Mouse (Mus musculus) thymus, adult 2 months (tissue): ENCODE measurements around the gene Psmb5. TPM values are rescaled to one million over a fixed set of nuclear protein-coding genes. Genes with fewer than 3 reads are reported as not detected.

Source experiments
- DNase-seq: peaks from one replicate; pipeline ENCODE4 v3.0.0; 2021
- H3K27ac ChIP-seq: fragments of 200-500 bp; 2 replicates; pipeline ENCODE4 v1.5.1; 2012; ENCODE audit warnings: low read length, control low read depth; ENCODE audit not compliant: control insufficient read depth, insufficient read depth
- H3K27me3 ChIP-seq: fragments of 200-500 bp; 2 replicates; pipeline ENCODE4 v1.6.1; 2012; ENCODE audit warnings: mild to moderate bottlenecking, low read length, moderate library complexity, mixed read lengths; ENCODE audit not compliant: control insufficient read depth, insufficient read depth
- H3K36me3 ChIP-seq: fragments of 200-500 bp; 2 replicates; pipeline ENCODE4 v1.6.1; 2012; ENCODE audit warnings: mild to moderate bottlenecking, low read length, moderate library complexity; ENCODE audit not compliant: control insufficient read depth, insufficient read depth
- H3K4me1 ChIP-seq: fragments of 200-500 bp; replicated peaks from 2 replicates; pipeline ENCODE4 v1.6.1; 2012; ENCODE audit warnings: low read length; ENCODE audit not compliant: control insufficient read depth, insufficient read depth
- H3K4me3 ChIP-seq: fragments of 200-500 bp; 2 replicates; pipeline ENCODE4 v1.5.1; 2012; ENCODE audit warnings: mild to moderate bottlenecking, low read length, control low read depth, moderate library complexity; ENCODE audit not compliant: control insufficient read depth, insufficient read depth
- CTCF ChIP-seq: fragments of 200-500 bp; IDR thresholded peaks from 2 replicates; pipeline ENCODE4 v1.5.1; 2012; ENCODE audit warnings: mild to moderate bottlenecking, control low read depth, low read length, moderate library complexity, borderline replicate concordance; ENCODE audit not compliant: control insufficient read depth, poor library complexity, insufficient read depth; ENCODE audit errors: extremely low read depth
- POLR2A ChIP-seq: fragments of 200-500 bp; IDR thresholded peaks from 2 replicates; pipeline ENCODE4 v1.6.1; 2012; ENCODE audit warnings: mild to moderate bottlenecking, low read length, control low read depth, moderate library complexity; ENCODE audit not compliant: control insufficient read depth, poor library complexity, insufficient read depth; ENCODE audit errors: extremely low read depth
- WGBS: fragments of 180-500 bp; shearing (Covaris S2); methylation state at CpG from one replicate; pipeline ENCODE4 v1.1.7; 2018; 5-methylcytosine and 5-hydroxymethylcytosine counted together
- polyA plus RNA-seq: library from polyadenylated mRNA; depleted of rRNA; stranded (reverse); fragments of >200 nt; gene quantifications from 2 replicates; pipeline ENCODE4 v1.2.3, GENCODE M21; 2012; rRNA removed

Gene Psmb5
- polyA plus RNA-seq: 239 and 266 TPM in 2 replicates

DNA sequence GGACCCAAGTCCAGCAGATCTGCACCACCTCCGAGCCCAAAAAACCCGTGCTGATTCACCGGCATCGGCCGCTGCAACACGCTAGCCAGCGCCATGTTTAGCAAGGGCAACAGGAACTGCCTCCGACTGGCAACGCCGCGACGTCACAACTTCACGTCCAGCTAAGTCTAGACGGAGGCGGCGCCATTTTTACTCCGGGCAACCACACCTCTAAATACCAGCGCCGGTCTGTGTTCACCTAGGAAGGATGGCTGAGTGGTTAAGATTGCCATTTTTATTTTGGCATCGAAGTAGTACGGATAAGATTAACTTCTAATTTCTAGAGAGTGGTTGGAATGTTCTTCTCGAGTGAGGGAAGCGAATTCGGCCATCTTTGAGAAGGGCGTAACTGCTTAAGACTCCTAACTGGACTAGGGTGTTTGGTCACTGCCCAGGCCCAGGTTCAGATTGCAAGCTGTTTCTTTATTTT, at the start of gene Psmb5:
TSS of gene Psmb5 (minus strand) at position 126 of the 469 bp plus-strand sequence.
- Histone ChIP-seq H3K27ac (no peak within 1 kb of the TSS), H3K27me3 (no peaks in the 10 kb centered on the region), H3K36me3 (0 out of 2 replicates have a peak, but pooled peaks cover 3% of the 10 kb centered on the region), H3K4me3 (peak within 1 kb of the TSS; percentile 88), H3K4me1 (peaks cover 9% of the 10 kb centered on the region)
- TF ChIP-seq POLR2A (no peak), CTCF (no peak)
- under 1% methylated on average over 25 of the region's 25 CpGs for WGBS
- DNase-seq: peak; percentile 85

DNA sequence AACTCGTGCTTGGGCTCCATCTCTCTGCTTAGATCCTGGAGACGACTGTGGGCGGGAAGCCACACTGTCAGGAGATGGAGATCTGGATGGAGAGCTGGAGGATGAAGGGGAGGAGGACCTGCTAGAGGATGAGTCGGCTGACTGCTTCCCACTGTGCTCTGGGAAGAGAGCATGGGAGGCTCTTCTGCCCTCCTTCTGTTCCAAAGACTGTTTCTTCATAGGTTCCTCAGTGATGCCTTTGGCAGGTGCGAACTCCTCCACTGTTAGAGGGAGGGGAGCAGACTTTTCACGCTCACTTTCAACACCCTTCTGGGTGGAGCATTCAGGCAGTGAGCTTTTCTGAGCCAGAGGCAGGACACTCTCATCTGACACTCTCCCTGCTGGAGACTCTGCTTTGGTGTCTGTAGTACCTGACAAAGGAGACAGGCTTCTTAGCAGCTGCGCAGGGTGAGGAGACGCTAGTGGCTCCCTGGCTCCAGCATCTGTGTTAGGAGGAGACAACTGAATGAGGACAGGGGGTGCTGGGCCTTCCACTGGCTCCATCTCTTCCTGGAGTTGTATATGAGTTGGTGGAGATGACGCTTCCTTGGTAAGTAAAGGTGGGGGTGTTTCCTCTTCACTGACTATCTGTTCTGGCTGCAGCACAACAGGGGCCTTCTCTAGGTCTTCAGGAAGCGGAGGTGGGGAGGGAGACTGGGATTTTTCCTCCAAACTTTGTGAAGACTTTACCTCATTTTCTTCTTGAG, 46.8 kb upstream of the Psmb5 start:
- no peaks in the 10 kb centered on the region for H3K27me3 ChIP-seq
- no peaks in the 10 kb centered on the region for H3K4me1 ChIP-seq
- no peak for DNase-seq
- peaks cover 85% of the 10 kb centered on the region for H3K36me3 ChIP-seq
- no peak overlapping the region for H3K27ac ChIP-seq
- no peak overlapping the region for H3K4me3 ChIP-seq
- TF ChIP-seq POLR2A (no peak), CTCF (no peak)
- WGBS: 95% methylated on average over 10 of the region's 10 CpGs

DNA sequence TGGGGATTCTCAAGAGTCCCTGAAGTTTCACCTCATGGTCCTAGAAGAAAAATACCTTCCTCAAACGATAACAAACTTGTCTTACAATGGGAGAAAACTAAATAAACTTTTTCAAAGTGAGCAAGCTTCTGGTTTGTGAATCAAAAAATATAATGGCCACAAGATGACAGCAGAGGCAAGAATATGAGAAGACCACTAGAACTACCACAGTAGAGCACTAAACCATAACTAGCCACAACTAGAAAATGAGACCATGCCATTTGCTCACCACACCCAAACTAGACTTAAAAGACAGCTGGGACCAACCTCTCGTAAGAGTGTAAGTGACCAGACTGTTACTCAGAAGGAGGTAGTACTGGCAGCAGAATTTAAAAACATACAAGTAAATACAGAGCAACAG, 42.2 kb upstream of the Psmb5 start:
- 94% methylated on average over 2 of the region's 2 CpGs for WGBS
- H3K27ac ChIP-seq: no peak overlapping the region
- H3K36me3 ChIP-seq: peaks cover 95% of the 10 kb centered on the region
- TF ChIP-seq POLR2A (no peak), CTCF (no peak)
- H3K27me3 ChIP-seq: no peaks in the 10 kb centered on the region
- DNase-seq: no peak
- H3K4me1 ChIP-seq: no peaks in the 10 kb centered on the region
- H3K4me3 ChIP-seq: no peak overlapping the region

DNA sequence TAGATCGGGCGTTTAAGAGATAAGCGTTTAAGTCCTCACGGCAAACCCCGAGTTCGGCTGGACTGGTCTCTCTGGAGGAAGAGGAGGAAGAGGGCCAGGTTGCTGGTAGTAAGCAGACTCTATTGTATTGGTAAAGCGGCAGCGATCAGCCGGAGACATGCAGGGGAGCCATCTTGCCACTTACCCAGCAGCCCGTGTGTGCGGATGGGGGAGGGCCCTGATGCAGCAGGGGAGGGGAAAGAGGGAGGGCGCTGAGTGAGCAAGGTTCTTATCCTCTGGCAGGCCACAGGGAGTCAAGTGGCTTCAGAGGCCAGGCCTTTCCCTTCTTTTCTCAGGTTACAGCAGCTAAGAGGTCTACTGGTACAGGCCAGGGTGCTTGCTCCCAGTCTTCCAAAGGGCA, 35.7 kb upstream of the Psmb5 start:
- H3K27me3 ChIP-seq: no peaks in the 10 kb centered on the region
- H3K36me3 ChIP-seq: peaks cover 49% of the 10 kb centered on the region
- H3K4me3 ChIP-seq: peak overlapping the region; percentile 83
- peak overlapping the region; percentile 78 for H3K27ac ChIP-seq
- DNase-seq: peak; percentile 86
- TF ChIP-seq CTCF: 0 out of 2 replicates have a peak, but pooled peaks have one; percentile 17
- peak; percentile 48; the same call in 1 of the 2 replicates for TF ChIP-seq POLR2A
- 1% methylated on average over 12 of the region's 12 CpGs for WGBS
- peaks cover 7% of the 10 kb centered on the region for H3K4me1 ChIP-seq

DNA sequence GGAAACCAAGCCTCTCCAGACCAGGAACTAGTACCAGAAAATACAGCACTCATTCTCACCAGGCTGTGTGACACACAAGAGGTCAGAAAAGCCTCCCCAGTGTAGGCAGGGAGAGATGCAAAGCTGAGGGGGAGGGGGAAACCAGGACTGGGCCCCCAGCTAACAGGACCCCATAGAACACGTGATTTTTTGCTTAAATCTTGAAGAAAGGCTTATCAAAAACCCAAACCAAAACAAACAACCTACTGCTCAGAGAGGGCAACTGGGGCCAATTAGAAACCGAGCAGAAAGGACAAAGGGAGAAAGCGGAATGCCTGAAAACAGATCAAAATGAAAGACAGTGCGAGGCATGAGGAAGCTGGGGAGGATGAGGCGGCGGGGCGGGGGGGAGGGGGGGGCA, 35.0 kb upstream of the Psmb5 start:
- DNase-seq: no peak
- H3K27me3 ChIP-seq: no peaks in the 10 kb centered on the region
- peaks cover 45% of the 10 kb centered on the region for H3K36me3 ChIP-seq
- peaks cover 7% of the 10 kb centered on the region for H3K4me1 ChIP-seq
- peak overlapping the region; percentile 31 for H3K4me3 ChIP-seq
- WGBS: 4% methylated on average over 6 of the region's 7 CpGs
- TF ChIP-seq CTCF: no peak
- no peak for TF ChIP-seq POLR2A
- H3K27ac ChIP-seq: peak overlapping the region; percentile 78; the same call in 1 of the 2 replicates

DNA sequence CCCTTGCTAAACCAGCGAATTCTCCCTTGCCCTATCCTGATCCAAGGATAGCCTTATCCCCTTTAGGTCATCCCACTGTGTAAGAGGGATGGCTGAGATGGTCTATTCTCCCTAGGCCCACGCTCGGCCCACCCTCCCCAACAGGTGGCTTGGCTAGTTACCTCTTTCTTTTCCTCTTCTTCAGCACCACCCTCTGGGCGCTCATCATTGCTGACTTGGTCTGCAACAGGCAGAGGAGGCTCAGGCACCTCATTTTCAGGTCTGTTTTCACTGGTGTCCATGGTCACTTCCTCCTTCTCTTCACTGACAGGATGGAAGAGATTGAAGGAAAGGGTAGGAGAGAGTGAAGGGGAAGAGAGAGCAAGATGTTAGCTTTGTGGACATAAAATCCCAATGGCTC, 33.7 kb upstream of the Psmb5 start:
- Histone ChIP-seq H3K27ac (no peak overlapping the region), H3K4me3 (no peak overlapping the region), H3K27me3 (no peaks in the 10 kb centered on the region), H3K36me3 (peaks cover 44% of the 10 kb centered on the region), H3K4me1 (peaks cover 7% of the 10 kb centered on the region)
- no peak for DNase-seq
- 95% methylated on average over 4 of the region's 4 CpGs for WGBS
- TF ChIP-seq POLR2A (no peak), CTCF (no peak)
